In the genomic region with DNA sequence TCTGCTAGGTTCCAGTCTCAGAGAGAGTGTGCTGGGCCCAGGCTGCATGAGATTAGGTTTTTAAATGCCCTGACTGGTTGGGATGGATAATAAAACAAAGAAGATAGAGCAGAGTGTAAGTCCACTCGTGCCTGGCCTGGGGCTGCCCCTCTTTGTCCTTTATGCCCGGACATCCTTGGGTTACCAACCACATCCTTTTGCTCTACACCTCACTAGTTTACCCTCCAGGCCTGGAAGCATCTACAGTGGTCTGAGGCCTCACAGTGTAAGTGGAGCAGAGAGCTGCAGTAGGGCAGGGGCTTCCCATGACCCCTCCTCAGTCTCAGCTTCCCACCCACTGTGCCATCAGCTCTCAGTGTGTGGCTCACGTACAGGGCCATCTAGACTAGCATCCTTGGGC, we compare ENCODE assay signal across 12 mouse cellular contexts. TPM values are rescaled to one million over a fixed set of nuclear protein-coding genes. Genes with fewer than 3 reads are reported as not detected.
DNase-seq lines count a peak whose midpoint lies in the region; ATAC-seq and TF ChIP-seq lines count a peak whose summit lies in the region.
"Had no signal": no experiment of that assay in that cellular context is flagged by ENCODE, and none has a peak within 500 bp of the region (broad histone marks: within the 10 kb centered on the region; RNA-seq: fewer than 3 reads in every experiment).

No protein-coding gene starts in this region.

- DNase-seq in layer of hippocampus, adult 2 months (ENCODE audit: low spot score in 2 of 2): no peak
- DNase-seq in layer of hippocampus, adult 9-11 months: no peak
- no peak for DNase-seq in embryonic facial prominence, embryonic 10.5 days (ENCODE audit: low spot score)
- DNase-seq in adrenal gland, postnatal 10 days: no peak
- DNase-seq in gastrocnemius, postnatal 25 days: no peak
- DNase-seq: thymus, postnatal 25 days had no signal

- no peak overlapping the region for H3K4me2 ChIP-seq in forebrain, embryonic 16.5 days (ENCODE audit: low read length)
- H3K4me2 ChIP-seq in midbrain, embryonic 13.5 days (replicated peaks): no peak overlapping the region
- H3K4me2 ChIP-seq: embryonic facial prominence, embryonic 13.5 days; limb, embryonic 12.5 days had no signal

- H3K27me3 ChIP-seq in embryonic facial prominence, embryonic 10.5 days (replicated peaks; ENCODE audit: low read depth, poor library complexity, severe bottlenecking): 0 out of 2 replicates have a peak, but pooled peaks cover 8% of the 10 kb centered on the region
- no peaks in the 10 kb centered on the region for H3K27me3 ChIP-seq in forebrain, embryonic 16.5 days (replicated peaks; ENCODE audit: control insufficient read depth, insufficient read depth, low read length)
- no peaks in the 10 kb centered on the region for H3K27me3 ChIP-seq in midbrain, embryonic 13.5 days
- H3K27me3 ChIP-seq: embryonic facial prominence, embryonic 13.5 days; limb, embryonic 12.5 days had no signal

- peaks cover 58% of the 10 kb centered on the region for H3K4me1 ChIP-seq in embryonic facial prominence, embryonic 10.5 days
- H3K4me1 ChIP-seq in forebrain, embryonic 16.5 days (replicated peaks; ENCODE audit: control insufficient read depth, insufficient read depth, low read length): peaks cover 21% of the 10 kb centered on the region
- H3K4me1 ChIP-seq in midbrain, embryonic 13.5 days (replicated peaks): peaks cover 45% of the 10 kb centered on the region

- 63% methylated on average over 3 of the region's 3 CpGs for WGBS in embryonic facial prominence, embryonic 10.5 days
- WGBS in forebrain, embryonic 16.5 days: 63% methylated on average over 3 of the region's 3 CpGs
- WGBS in midbrain, embryonic 13.5 days: 52% methylated on average over 3 of the region's 3 CpGs

- H3K4me3 ChIP-seq in layer of hippocampus, adult 2 months: no peak overlapping the region
- no peak overlapping the region for H3K4me3 ChIP-seq in embryonic facial prominence, embryonic 10.5 days
- no peak overlapping the region for H3K4me3 ChIP-seq in forebrain, embryonic 16.5 days (replicated peaks; ENCODE audit: low read length)
- no peak overlapping the region for H3K4me3 ChIP-seq in midbrain, embryonic 13.5 days (replicated peaks)
- H3K4me3 ChIP-seq: embryonic facial prominence, embryonic 13.5 days; limb, embryonic 12.5 days had no signal

- peak overlapping the region; percentile 49; the same call in 1 of the 2 replicates for H3K27ac ChIP-seq in layer of hippocampus, adult 2 months
- H3K27ac ChIP-seq in embryonic facial prominence, embryonic 10.5 days (replicated peaks): peak overlapping the region; percentile 76
- H3K27ac ChIP-seq in forebrain, embryonic 16.5 days (ENCODE audit: low read length): peak overlapping the region; percentile 2; the same call in 1 of the 2 replicates
- H3K27ac ChIP-seq in midbrain, embryonic 13.5 days: peak overlapping the region; percentile 79
- H3K27ac ChIP-seq: embryonic facial prominence, embryonic 13.5 days; limb, embryonic 12.5 days had no signal

- no peaks in the 10 kb centered on the region for H3K36me3 ChIP-seq in embryonic facial prominence, embryonic 10.5 days (replicated peaks)
- H3K36me3 ChIP-seq in forebrain, embryonic 16.5 days (ENCODE audit: control insufficient read depth, insufficient read depth): no peaks in the 10 kb centered on the region
- H3K36me3 ChIP-seq in midbrain, embryonic 13.5 days: no peaks in the 10 kb centered on the region
- H3K36me3 ChIP-seq: embryonic facial prominence, embryonic 13.5 days; limb, embryonic 12.5 days had no signal

- H3K9me3 ChIP-seq in embryonic facial prominence, embryonic 10.5 days: no peaks in the 10 kb centered on the region
- H3K9me3 ChIP-seq in forebrain, embryonic 16.5 days (ENCODE audit: control insufficient read depth, low read length): no peaks in the 10 kb centered on the region
- H3K9me3 ChIP-seq in midbrain, embryonic 13.5 days: no peaks in the 10 kb centered on the region
- H3K9me3 ChIP-seq: embryonic facial prominence, embryonic 13.5 days; limb, embryonic 12.5 days had no signal

- TF ChIP-seq CTCF in layer of hippocampus, adult 2 months (conservative IDR thresholded peaks at IDR 0.05): no peak

- no peak for ATAC-seq in forebrain, embryonic 16.5 days
- ATAC-seq in midbrain, embryonic 13.5 days: no peak

- H3K9ac ChIP-seq in forebrain, embryonic 16.5 days (replicated peaks; ENCODE audit: low read depth, low read length): no peak overlapping the region
- no peak overlapping the region for H3K9ac ChIP-seq in midbrain, embryonic 13.5 days (replicated peaks)
- H3K9ac ChIP-seq: embryonic facial prominence, embryonic 13.5 days; limb, embryonic 12.5 days had no signal

RNA-seq across cellular contexts. Expression of gene Notch1, which starts 17.7 kb away (rescaled TPM):
- 10 to 100 TPM; 32.7 to 35.7 TPM for total RNA-seq in layer of hippocampus, adult 2 months (2021)
- 17.1 and 20.3 TPM in 2 replicates for polyA plus RNA-seq in embryonic facial prominence, embryonic 10.5 days (2016; fragmentation: Nextera tagmentation; extraction: Ambion mirVana)
- polyA plus RNA-seq in forebrain, embryonic 16.5 days (2015; fragmentation: Nextera tagmentation; extraction: Ambion mirVana): 20.2 and 23.6 TPM in 2 replicates
- polyA plus RNA-seq in midbrain, embryonic 13.5 days (2015; fragmentation: Nextera tagmentation; extraction: Ambion mirVana): 21.4 and 27.9 TPM in 2 replicates
- total RNA-seq in adrenal gland, postnatal 10 days (2021): 10 to 100 TPM; 27.1 to 36.4 TPM
- total RNA-seq in gastrocnemius, postnatal 25 days (2021): 1 to 10 TPM; 7.0 to 9.2 TPM

RNA-seq across cellular contexts. Expression of gene Egfl7, which starts 45.7 kb away (rescaled TPM):
- total RNA-seq in layer of hippocampus, adult 2 months (2021): 10 to 100 TPM; 72.2 to 74.3 TPM
- polyA plus RNA-seq in embryonic facial prominence, embryonic 10.5 days (2016; fragmentation: Nextera tagmentation; extraction: Ambion mirVana): 93.2 and 96.6 TPM in 2 replicates
- 59.5 and 61.7 TPM in 2 replicates for polyA plus RNA-seq in forebrain, embryonic 16.5 days (2015; fragmentation: Nextera tagmentation; extraction: Ambion mirVana)
- 44.9 and 55.9 TPM in 2 replicates for polyA plus RNA-seq in midbrain, embryonic 13.5 days (2015; fragmentation: Nextera tagmentation; extraction: Ambion mirVana)
- 100 to 1,000 TPM; 210 to 304 TPM for total RNA-seq in adrenal gland, postnatal 10 days (2021)
- total RNA-seq in gastrocnemius, postnatal 25 days (2021): 10 to 100 TPM; 42.3 to 67.2 TPM

RNA-seq across cellular contexts. Expression of gene Gm20532, which starts 52.3 kb away (rescaled TPM):
- not detected for total RNA-seq in layer of hippocampus, adult 2 months (2021)
- polyA plus RNA-seq in embryonic facial prominence, embryonic 10.5 days (2016; fragmentation: Nextera tagmentation; extraction: Ambion mirVana): not detected in 2 replicates
- polyA plus RNA-seq in forebrain, embryonic 16.5 days (2015; fragmentation: Nextera tagmentation; extraction: Ambion mirVana): not detected in 2 replicates
- not detected in 2 replicates for polyA plus RNA-seq in midbrain, embryonic 13.5 days (2015; fragmentation: Nextera tagmentation; extraction: Ambion mirVana)
- not detected for total RNA-seq in adrenal gland, postnatal 10 days (2021)
- not detected for total RNA-seq in gastrocnemius, postnatal 25 days (2021)
- total RNA-seq: hematopoietic stem cell, adult 5-6 weeks; megakaryocyte-erythroid progenitor cell, adult 5-6 weeks had no signal
- polyA plus RNA-seq: embryonic facial prominence, embryonic 13.5 days had no signal

Comparison
In these comparisons a context has a peak if more than half of its experiments do, and no peak if none do; other contexts are left out.
1. H3K27ac ChIP-seq: peak in every context shown above with its lines; median percentile 79 in midbrain, embryonic 13.5 days; 76 in embryonic facial prominence, embryonic 10.5 days; 49 in layer of hippocampus, adult 2 months; 2 in forebrain, embryonic 16.5 days.